Comparison of ENCODE assay signal across 8 mouse cellular contexts in the genomic region with DNA sequence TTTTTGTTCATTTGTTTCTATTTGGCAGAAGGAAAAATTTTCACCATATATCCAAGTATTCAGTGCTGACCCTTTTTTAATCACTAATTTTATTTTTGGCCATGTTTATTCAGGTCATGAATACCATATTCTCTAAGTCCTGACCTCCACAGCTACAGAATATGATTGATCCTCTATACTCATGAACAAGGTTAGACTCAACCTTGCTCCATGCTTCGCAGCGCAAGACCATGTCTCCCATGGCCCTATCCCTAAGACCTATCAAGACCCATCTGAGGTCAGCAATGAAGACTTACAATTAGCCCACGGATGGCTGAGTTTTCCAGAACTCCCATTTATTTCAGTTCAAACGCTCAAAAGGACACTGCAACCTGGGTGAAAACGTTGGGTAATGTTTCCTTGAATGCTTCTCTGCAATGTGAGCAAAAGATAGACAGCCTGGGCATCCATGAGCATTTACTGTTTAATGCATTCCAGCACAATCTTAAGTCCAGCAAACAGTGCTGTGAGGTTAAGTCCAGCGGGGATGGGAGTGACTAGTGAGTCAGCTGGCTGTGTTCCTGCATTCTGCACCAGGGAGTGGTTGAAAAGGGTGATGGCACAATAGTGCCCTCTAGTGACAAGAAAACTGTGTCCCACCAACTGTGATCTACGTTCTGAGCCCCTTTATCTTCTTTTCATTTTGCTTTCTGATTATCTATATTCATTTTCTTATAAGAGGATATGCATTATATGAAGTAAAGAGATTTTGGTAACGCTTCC.
DNase-seq lines count a peak whose midpoint lies in the region; ATAC-seq lines count a peak whose summit lies in the region.

No protein-coding gene starts in this region.

- peak; percentile 67; the same call in 1 of the 2 replicates for ATAC-seq in megakaryocyte-erythroid progenitor cell, adult 5-6 weeks (replicated peaks; ENCODE audit: low FRiP score, low TSS enrichment, poor library complexity, severe bottlenecking)
- no peak for ATAC-seq in inflammation-experienced regulatory T-cells, adult 6 months

- peak; percentile 15 for DNase-seq in gastrocnemius, adult 18-20 months (ENCODE audit: low spot score)
- DNase-seq in gastrocnemius, adult 8-10 months (ENCODE audit: low spot score in 2 of 2): no peak
- DNase-seq in adipocyte (ENCODE audit: low spot score): peak; percentile 28
- DNase-seq in embryo, embryonic 10.5 days (ENCODE audit: low spot score): peak; percentile 81
- DNase-seq in heart, postnatal 4 days: peak; percentile 68
- DNase-seq in layer of hippocampus, postnatal 14 days (ENCODE audit: low spot score in 2 of 2): peak; percentile 9 to 15

Comparison
In these comparisons a context has a peak if more than half of its experiments do, and no peak if none do; other contexts are left out.
1. DNase-seq: peak in gastrocnemius, adult 18-20 months (single experiment), adipocyte (single experiment), embryo, embryonic 10.5 days (single experiment), heart, postnatal 4 days (single experiment) and layer of hippocampus, postnatal 14 days (2 of 2); none in gastrocnemius, adult 8-10 months (0 of 2).